Mouse (Mus musculus) megakaryocyte, embryonic 14.5 days (primary cell): ENCODE measurements around the gene Pla2g2c. TPM values are rescaled to one million over a fixed set of nuclear protein-coding genes. Genes with fewer than 3 reads are reported as not detected.

Experiments used
- H3K27me3 ChIP-seq: replicated peaks from 2 replicates; pipeline ENCODE3; 2012; ENCODE audit warnings: inconsistent platforms
- H3K36me3 ChIP-seq: replicated peaks from 2 replicates; pipeline ENCODE3; 2012; ENCODE audit warnings: low read length, inconsistent platforms, mixed read lengths
- H3K4me1 ChIP-seq: 2 replicates; pipeline ENCODE4 v1.6.1; 2012; ENCODE audit warnings: inconsistent platforms
- H3K4me3 ChIP-seq: replicated peaks from 2 replicates; pipeline ENCODE3; 2012; ENCODE audit warnings: moderate library complexity, mild to moderate bottlenecking, inconsistent platforms
- H3K9me3 ChIP-seq: 2 replicates; pipeline ENCODE4 v1.6.1; 2012; ENCODE audit warnings: inconsistent platforms
- FLI1 ChIP-seq: IDR thresholded peaks from 2 replicates; pipeline ENCODE4 v1.6.1; 2012; ENCODE audit warnings: low read length, inconsistent platforms, mixed read lengths
- GATA1 ChIP-seq: IDR thresholded peaks from 3 replicates; pipeline ENCODE4 v1.6.1; 2012; ENCODE audit warnings: mixed read lengths, low read length, inconsistent platforms, borderline replicate concordance
- polyA plus RNA-seq: library from polyadenylated mRNA; stranded (reverse); fragments of >175 nt; gene quantifications from 2 replicates; pipeline ENCODE4 v1.2.3, GENCODE M21; 2012; ENCODE audit warnings: low replicate concordance; ENCODE audit not compliant: insufficient read depth

Pla2g2c gene
- polyA plus RNA-seq, 1 experiment, result not detected

DNA sequence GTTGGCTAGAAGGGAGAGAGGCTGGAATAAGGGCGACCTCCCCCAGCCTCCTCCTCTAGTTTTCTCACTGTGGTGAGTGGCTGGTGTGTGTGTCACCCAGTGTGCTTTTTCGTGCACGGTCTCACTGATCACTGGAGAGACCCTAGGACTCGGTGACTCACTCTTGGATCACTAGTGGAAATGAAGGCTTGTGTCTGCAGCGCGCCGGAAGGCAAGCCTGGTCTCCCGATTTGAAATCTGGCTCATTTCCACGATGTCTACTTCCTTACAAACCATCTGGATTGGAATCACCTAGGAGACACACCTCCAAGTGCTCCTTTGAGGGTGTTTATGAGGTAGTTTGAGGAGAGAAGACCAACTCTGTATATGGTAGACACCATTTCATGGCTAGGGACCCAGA is 22.3 kb downstream of the Pla2g2c start:
- Histone ChIP-seq H3K4me3 (no peak overlapping the region), H3K4me1 (no peaks in the 10 kb centered on the region), H3K36me3 (no peaks in the 10 kb centered on the region), H3K27me3 (peaks cover 93% of the 10 kb centered on the region), H3K9me3 (no peaks in the 10 kb centered on the region)
- no peak for TF ChIP-seq FLI1
- no peak for TF ChIP-seq GATA1

DNA sequence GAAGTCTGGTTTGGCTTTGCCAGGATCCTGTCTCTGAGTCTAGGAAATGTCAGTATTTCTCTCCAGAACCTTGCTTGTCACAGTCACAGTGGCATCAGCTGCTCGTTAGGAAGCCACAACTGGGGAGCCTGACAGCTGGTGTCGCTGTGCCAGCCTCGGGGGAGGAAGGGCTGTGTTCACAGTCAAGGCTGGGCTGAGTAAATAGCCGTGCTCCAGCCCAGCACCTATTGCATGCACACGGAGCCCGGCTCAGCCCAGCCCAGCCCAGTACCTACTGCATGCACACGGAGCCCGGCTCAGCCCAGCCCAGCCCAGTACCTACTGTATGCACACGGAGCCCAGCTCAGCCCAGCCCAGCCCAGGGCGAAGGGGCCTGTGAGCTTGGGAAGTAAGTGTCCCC is 23.3 kb downstream of the Pla2g2c start:
- H3K4me1 ChIP-seq, result no peaks in the 10 kb centered on the region
- TF ChIP-seq GATA1, result no peak
- TF ChIP-seq FLI1, result no peak
- H3K36me3 ChIP-seq, result no peaks in the 10 kb centered on the region
- H3K4me3 ChIP-seq, result no peak overlapping the region
- peaks cover 93% of the 10 kb centered on the region for H3K27me3 ChIP-seq
- peaks cover 9% of the 10 kb centered on the region for H3K9me3 ChIP-seq

DNA sequence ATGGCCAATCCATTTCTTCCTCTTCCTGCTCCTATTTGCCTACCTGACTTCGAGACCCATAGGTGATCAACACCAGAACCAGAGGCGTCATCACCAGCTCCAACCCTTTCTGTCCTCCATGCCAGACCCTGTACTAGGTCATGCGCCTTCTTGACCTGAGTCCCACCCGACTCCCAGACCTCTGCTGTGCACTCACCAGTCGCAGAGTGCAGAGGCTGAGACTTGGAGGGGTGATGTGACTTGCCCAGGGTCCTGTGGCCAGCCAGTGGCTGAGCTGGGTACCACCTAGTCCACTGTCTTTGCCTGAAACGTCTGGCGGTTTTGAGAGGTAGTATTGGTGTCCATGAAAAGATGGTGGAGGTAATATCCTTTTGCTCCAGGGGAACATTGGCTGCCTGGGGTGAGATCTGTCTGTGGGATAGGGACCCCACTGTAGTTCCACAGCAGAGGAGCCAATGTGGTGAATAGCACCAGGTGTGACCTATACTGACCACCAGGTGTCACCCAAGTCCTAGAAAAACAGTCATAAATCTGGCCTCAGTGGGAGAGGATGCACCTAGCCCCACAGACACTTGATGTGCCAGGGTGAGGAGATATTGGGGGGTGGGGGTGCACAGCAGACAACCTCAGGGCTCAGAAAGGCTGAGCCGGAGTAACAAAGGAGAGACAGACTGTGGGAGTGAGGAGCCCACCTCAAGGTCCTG is 23.9 kb downstream of the Pla2g2c start:
- peaks cover 93% of the 10 kb centered on the region for H3K27me3 ChIP-seq
- peaks cover 16% of the 10 kb centered on the region for H3K9me3 ChIP-seq
- TF ChIP-seq GATA1 (no peak), FLI1 (no peak)

DNA sequence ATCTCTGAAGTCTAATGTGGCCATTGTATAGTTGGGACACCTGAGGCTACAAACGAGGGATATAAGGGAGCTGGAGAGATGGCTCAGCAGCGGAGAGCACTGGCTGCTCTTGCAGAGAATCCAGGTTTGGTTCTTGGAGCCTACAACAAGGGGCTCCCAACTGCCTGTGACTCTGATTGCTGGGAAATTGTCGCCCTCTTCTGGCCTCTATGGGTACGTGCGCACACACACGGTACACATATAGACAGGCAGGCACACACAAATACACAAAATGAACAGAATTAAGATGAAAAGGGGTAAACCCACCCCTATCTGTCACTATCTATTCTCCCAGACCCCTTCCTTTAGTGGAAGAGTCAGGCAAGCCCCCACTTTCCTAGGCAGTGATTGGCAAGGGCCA is 28.0 kb downstream of the Pla2g2c start:
- Histone ChIP-seq H3K27me3 (peaks cover 94% of the 10 kb centered on the region), H3K9me3 (peaks cover 16% of the 10 kb centered on the region)

More for the DNA sequence above, 23.9 kb downstream of the Pla2g2c start:
- Histone ChIP-seq H3K4me3 (no peak overlapping the region), H3K4me1 (no peaks in the 10 kb centered on the region), H3K36me3 (no peaks in the 10 kb centered on the region)

DNA sequence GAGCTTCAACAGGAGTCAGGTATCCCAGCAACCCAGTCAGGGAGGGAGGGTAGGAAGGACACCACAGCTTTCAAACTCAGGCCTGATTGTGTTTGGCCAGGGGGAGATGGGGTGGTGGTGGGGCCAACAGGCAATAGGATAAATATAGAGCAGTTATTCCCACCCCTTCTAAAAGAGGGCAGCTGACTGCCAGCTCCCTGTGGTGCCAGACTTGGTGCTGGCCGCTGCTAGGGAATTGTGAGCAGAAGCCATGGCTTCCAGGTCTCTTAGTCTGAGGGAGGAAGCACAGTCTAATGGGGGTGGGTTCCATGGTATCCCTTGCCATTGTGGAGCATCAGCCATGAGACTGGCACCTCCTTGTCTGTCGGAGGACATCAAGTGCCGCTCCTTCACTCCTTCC is 29.0 kb downstream of the Pla2g2c start:
- Histone ChIP-seq H3K27me3 (peaks cover 90% of the 10 kb centered on the region), H3K36me3 (no peaks in the 10 kb centered on the region), H3K4me1 (no peaks in the 10 kb centered on the region; the same call in 1 of the 2 replicates), H3K9me3 (peaks cover 19% of the 10 kb centered on the region), H3K4me3 (no peak overlapping the region)
- no peak for TF ChIP-seq GATA1
- no peak for TF ChIP-seq FLI1

More for the DNA sequence above, 28.0 kb downstream of the Pla2g2c start:
- TF ChIP-seq FLI1 (no peak), GATA1 (no peak)
- no peaks in the 10 kb centered on the region for H3K36me3 ChIP-seq
- H3K4me1 ChIP-seq, result no peaks in the 10 kb centered on the region; the same call in 1 of the 2 replicates
- no peak overlapping the region for H3K4me3 ChIP-seq

DNA sequence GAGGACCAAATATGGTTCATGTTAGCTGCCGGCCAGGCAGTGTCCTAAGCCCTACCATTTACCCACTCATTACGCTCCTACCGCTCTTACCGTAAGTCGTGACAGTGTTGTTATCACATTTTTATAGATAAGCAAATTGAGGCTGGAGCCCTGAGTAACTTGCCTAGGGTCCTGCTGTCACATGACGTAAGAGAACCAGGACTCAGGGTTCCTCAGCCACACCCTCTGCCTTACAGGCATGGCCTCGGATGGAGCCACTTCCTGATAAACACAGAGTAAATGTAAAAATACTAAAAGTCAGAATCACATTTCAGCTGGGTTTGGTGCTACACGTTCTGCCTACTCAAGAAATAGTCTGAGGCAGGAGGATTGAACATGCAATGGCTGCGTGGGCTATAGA is 29.8 kb downstream of the Pla2g2c start:
- peaks cover 87% of the 10 kb centered on the region for H3K27me3 ChIP-seq
- no peak for TF ChIP-seq FLI1
- no peak for TF ChIP-seq GATA1
- H3K36me3 ChIP-seq, result no peaks in the 10 kb centered on the region
- no peaks in the 10 kb centered on the region; the same call in 1 of the 2 replicates for H3K4me1 ChIP-seq
- no peak overlapping the region for H3K4me3 ChIP-seq
- H3K9me3 ChIP-seq, result peaks cover 19% of the 10 kb centered on the region

DNA sequence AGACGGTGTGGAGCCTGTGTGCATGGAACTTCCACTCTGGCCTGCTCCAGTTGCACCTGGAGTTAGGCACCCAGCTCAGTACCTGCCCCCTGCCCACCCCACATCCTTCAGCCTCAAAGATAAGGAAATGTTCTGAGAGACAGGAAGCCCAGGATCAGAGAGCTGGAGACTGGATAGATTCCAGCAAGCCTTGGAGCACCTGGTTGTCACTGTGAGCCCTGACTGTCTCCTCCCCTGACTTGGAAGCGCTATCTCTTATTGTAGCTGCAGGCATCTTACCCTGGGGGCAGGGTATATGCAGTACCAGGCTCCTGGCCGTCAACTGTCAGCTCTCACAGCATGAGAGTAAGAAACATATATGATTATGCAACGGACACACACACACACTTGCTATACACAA is 30.8 kb downstream of the Pla2g2c start:
- H3K4me3 ChIP-seq, result no peak overlapping the region
- H3K36me3 ChIP-seq, result no peaks in the 10 kb centered on the region
- no peaks in the 10 kb centered on the region; the same call in 1 of the 2 replicates for H3K4me1 ChIP-seq
- peaks cover 85% of the 10 kb centered on the region for H3K27me3 ChIP-seq
- TF ChIP-seq FLI1 (no peak), GATA1 (no peak)
- H3K9me3 ChIP-seq, result peaks cover 19% of the 10 kb centered on the region

DNA sequence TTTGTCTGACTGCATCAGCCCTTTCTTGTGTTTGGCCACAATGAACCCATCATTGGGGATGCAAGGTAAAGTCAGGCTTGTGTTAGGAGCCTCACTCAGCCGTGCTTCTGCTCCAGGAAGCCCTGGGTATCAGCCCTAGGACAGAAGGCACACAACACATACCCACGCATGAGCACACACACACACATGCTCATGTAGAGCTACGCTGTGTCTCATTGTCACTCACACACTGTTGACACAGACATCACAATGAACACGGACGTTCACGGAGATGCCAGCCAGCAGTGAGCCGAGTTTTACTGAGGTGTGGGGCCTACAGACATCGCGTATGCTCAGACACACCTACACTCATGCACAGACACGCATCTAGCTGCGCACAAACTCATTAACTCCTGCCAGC is 31.4 kb downstream of the Pla2g2c start:
- Histone ChIP-seq H3K4me3 (peak overlapping the region; percentile 14), H3K9me3 (peaks cover 19% of the 10 kb centered on the region), H3K36me3 (no peaks in the 10 kb centered on the region), H3K27me3 (peaks cover 82% of the 10 kb centered on the region), H3K4me1 (no peaks in the 10 kb centered on the region; the same call in 1 of the 2 replicates)
- TF ChIP-seq GATA1 (no peak), FLI1 (no peak)

DNA sequence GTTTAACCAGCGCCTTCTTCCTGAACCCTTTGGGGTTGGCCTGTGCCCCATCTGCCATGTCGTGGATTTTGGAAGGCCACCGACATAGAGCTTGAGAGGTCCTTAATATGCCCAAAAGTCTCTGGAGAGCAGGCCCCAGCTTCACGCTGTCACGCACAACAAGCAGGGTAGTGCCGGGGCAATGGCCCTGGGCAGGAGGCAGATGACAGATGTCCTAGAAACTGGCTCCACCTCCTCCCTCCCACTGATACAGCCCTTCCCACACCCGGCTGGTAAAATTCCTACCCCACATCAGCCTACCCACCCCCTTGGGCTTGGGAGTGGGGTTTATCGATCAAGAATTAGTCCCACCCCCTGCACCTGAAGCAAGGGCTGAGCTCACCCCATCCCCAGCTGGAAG is 32.8 kb downstream of the Pla2g2c start, which contains the start of gene Pla2g2f:
TSS of gene Pla2g2f (minus strand) at position 211 of the 400 bp plus-strand sequence.
- Histone ChIP-seq H3K9me3 (peaks cover 14% of the 10 kb centered on the region), H3K4me1 (no peaks in the 10 kb centered on the region; the same call in 1 of the 2 replicates), H3K27me3 (peaks cover 78% of the 10 kb centered on the region), H3K36me3 (no peaks in the 10 kb centered on the region), H3K4me3 (no peak within 1 kb of the TSS)
- TF ChIP-seq FLI1 (no peak), GATA1 (no peak)

DNA sequence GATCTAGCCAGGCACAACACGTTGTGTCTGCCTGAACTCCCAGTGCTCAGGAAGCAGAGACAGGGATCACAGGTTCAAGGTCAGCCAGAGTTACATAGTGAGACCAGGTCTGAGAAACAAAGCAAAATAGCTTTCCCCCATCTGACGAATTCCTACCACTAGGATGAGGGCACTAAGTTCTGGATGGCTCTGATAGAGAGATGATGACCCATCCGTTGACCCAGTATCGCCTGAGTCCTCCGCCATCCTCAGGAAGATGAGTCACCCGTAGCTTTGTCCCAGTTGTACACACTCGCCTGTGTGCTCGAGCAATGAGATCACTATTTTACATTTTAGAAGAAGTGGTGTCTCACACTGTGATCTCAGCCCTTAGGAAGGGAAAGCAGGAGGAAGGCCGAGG is 37.7 kb downstream of the Pla2g2c start:
- no peaks in the 10 kb centered on the region for H3K4me1 ChIP-seq
- peaks cover 54% of the 10 kb centered on the region for H3K27me3 ChIP-seq
- no peaks in the 10 kb centered on the region for H3K36me3 ChIP-seq
- no peak for TF ChIP-seq FLI1
- no peak for TF ChIP-seq GATA1
- H3K4me3 ChIP-seq, result no peak overlapping the region
- H3K9me3 ChIP-seq, result 0 out of 2 replicates have a peak, but pooled peaks cover 3% of the 10 kb centered on the region

DNA sequence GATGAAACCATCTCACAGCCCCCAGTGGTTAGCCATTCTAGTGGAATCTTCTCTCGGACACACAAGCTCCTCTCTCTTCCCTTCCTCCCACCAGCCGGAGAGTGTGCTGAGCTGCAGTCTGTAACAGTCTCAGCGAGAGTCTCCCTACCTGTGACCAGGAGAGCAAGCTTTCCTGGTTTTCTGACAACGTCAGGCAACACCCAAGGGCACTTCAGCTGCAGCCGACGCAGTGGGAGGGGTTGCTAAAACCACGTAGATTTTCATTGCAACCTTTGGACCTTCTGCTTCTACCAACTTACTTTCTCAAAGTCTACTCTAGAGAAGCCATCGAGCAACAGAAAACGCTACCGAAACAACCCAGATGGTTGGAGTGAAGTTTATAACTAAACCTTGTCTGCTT is 47.4 kb downstream of the Pla2g2c start:
- H3K9me3 ChIP-seq, result no peaks in the 10 kb centered on the region
- H3K27me3 ChIP-seq, result peaks cover 72% of the 10 kb centered on the region
- H3K4me1 ChIP-seq, result no peaks in the 10 kb centered on the region
- H3K4me3 ChIP-seq, result no peak overlapping the region
- no peak for TF ChIP-seq FLI1
- TF ChIP-seq GATA1, result no peak
- H3K36me3 ChIP-seq, result no peaks in the 10 kb centered on the region
